Mouse (Mus musculus) hindbrain, embryonic 16.5 days (tissue): ENCODE results near the gene Dscam. TPM values are rescaled to one million over a fixed set of nuclear protein-coding genes. Genes with fewer than 3 reads are reported as not detected.

Source experiments
- ATAC-seq: fragments of 200-750 bp; cut with Nextera tagmentation; 2 replicates; pipeline ENCODE4 v1.8.0; 2017; ENCODE audit warnings: moderate TSS enrichment, moderate library complexity
- H3K27ac ChIP-seq: fragments of 300-500 bp; sonication (generic); 2 replicates; pipeline ENCODE4 v1.5.1; 2014; ENCODE audit warnings: low read depth, mild to moderate bottlenecking, control low read depth, low read length, moderate library complexity
- H3K27me3 ChIP-seq: fragments of 300-500 bp; sonication (generic); replicated peaks from 2 replicates; pipeline ENCODE4 v1.6.1; 2014; ENCODE audit warnings: low read length; ENCODE audit not compliant: control insufficient read depth, insufficient read depth
- H3K36me3 ChIP-seq: fragments of 300-500 bp; sonication (generic); 2 replicates; pipeline ENCODE4 v1.6.1; 2014; ENCODE audit warnings: mild to moderate bottlenecking, low read length, moderate library complexity, mixed read lengths; ENCODE audit not compliant: control insufficient read depth, insufficient read depth
- H3K4me1 ChIP-seq: fragments of 300-500 bp; sonication (generic); 2 replicates; pipeline ENCODE4 v1.6.1; 2014; ENCODE audit warnings: low read depth, low read length; ENCODE audit not compliant: control insufficient read depth, insufficient read depth
- H3K4me2 ChIP-seq: fragments of 300-500 bp; sonication (generic); 2 replicates; pipeline ENCODE4 v1.6.1; 2014; ENCODE audit warnings: mild to moderate bottlenecking, low read length, control low read depth, moderate library complexity
- H3K4me3 ChIP-seq: fragments of 300-500 bp; sonication (generic); 2 replicates; pipeline ENCODE4 v1.5.1; 2014; ENCODE audit warnings: mild to moderate bottlenecking, low read length, control low read depth, moderate library complexity
- H3K9ac ChIP-seq: fragments of 300-500 bp; sonication (generic); 2 replicates; pipeline ENCODE4 v1.6.1; 2014; ENCODE audit warnings: low read depth, mild to moderate bottlenecking, control low read depth, low read length, moderate library complexity
- H3K9me3 ChIP-seq: fragments of 300-500 bp; sonication (generic); 2 replicates; pipeline ENCODE4 v1.6.1; 2014; ENCODE audit warnings: mild to moderate bottlenecking, low read length, moderate library complexity; ENCODE audit not compliant: control insufficient read depth
- WGBS: fragments of 180-500 bp; shearing (Covaris S2); extraction: QIAGEN DNeasy Blood & Tissue Kit; methylation state at CpG from one replicate; pipeline ENCODE4 v1.1.7; 2014; 5-methylcytosine and 5-hydroxymethylcytosine counted together
- polyA plus RNA-seq: library from polyadenylated mRNA; unstranded; fragments of >200 nt; fragmentation: Nextera tagmentation; extraction: Ambion mirVana; gene quantifications from 2 replicates; pipeline ENCODE4 v1.2.1, GENCODE M21; 2015

The Dscam gene
- polyA plus RNA-seq, 1 experiment from 2014 or later: 13.1 TPM

DNA sequence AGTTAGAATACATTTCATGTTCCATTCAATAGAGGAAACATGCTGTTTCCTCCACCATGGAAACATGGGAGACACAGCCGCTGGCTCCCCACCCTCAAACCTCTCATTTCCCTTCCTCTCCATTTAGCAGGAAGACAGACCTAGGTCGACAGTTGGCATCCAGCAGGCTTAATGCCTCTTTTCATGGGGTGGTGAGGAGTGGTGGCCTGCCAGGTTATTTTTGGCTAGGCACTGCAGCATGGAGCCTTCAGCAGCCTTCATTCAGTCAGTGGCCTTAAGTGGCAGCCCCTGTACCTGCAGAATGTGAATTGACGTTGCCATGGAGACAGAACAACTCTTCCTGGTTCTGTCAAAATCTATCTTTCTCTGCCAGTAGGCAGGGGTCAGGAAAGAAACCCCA is 243.6 kb downstream of the Dscam start:
- Histone ChIP-seq H3K4me3 (no peak overlapping the region), H3K4me2 (no peak overlapping the region), H3K9me3 (no peaks in the 10 kb centered on the region), H3K27ac (peak overlapping the region; percentile 3; the same call in 1 of the 2 replicates), H3K36me3 (no peaks in the 10 kb centered on the region), H3K27me3 (no peaks in the 10 kb centered on the region), H3K9ac (no peak overlapping the region), H3K4me1 (peaks cover 6% of the 10 kb centered on the region)
- ATAC-seq: peak; percentile 92
- 26% methylated on average over 3 of the region's 3 CpGs for WGBS

GRCm38 (mm10) chr16:96923941-96924340 is 246.6 kb downstream of the Dscam start:
- Histone ChIP-seq H3K4me1 (peaks cover 25% of the 10 kb centered on the region), H3K27me3 (no peaks in the 10 kb centered on the region), H3K9me3 (no peaks in the 10 kb centered on the region), H3K4me2 (no peak overlapping the region), H3K36me3 (no peaks in the 10 kb centered on the region), H3K9ac (no peak overlapping the region), H3K27ac (no peak overlapping the region), H3K4me3 (no peak overlapping the region)
- ATAC-seq: no peak
- WGBS: 94% methylated on average over 4 of the region's 4 CpGs

DNA sequence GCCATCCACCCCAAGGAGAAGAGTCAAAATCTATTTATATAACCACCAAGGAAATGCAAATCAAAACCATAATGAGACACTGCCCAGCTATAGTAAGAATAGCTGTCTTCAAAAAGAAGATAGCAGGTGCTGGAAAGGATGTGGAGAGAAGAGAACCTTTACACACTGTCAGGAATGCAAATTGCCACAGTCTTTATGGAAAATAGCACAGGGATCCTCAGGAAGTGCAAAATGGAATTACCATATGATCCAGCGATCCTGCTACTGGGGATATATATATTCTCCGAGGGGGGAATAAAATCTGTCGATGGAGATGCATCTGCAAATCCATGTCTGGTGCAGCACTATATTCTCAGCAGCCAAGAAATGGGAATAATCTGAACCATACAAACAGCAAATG is 256.1 kb downstream of the Dscam start:
- Histone ChIP-seq H3K27me3 (no peaks in the 10 kb centered on the region), H3K9ac (no peak overlapping the region), H3K4me3 (no peak overlapping the region), H3K4me1 (peaks cover under 1% of the 10 kb centered on the region), H3K4me2 (no peak overlapping the region), H3K36me3 (no peaks in the 10 kb centered on the region), H3K9me3 (no peaks in the 10 kb centered on the region), H3K27ac (no peak overlapping the region)
- no peak for ATAC-seq
- 86% methylated on average over 3 of the region's 3 CpGs for WGBS

GRCm38 (mm10) chr16:96912836-96913235 is 257.7 kb downstream of the Dscam start:
- 0 out of 2 replicates have a peak overlapping the region, but pooled peaks have one; percentile 14 for H3K27ac ChIP-seq
- H3K9ac ChIP-seq: no peak overlapping the region
- H3K4me2 ChIP-seq: no peak overlapping the region
- no peaks in the 10 kb centered on the region for H3K36me3 ChIP-seq
- no peak for ATAC-seq
- H3K4me3 ChIP-seq: no peak overlapping the region
- H3K4me1 ChIP-seq: no peaks in the 10 kb centered on the region; the same call in none of the 2 replicates
- no peaks in the 10 kb centered on the region for H3K27me3 ChIP-seq
- 70% methylated on average over 7 of the region's 7 CpGs for WGBS
- no peaks in the 10 kb centered on the region for H3K9me3 ChIP-seq

- ATAC-seq: no peak
- H3K36me3 ChIP-seq: no peaks in the 10 kb centered on the region
- H3K4me2 ChIP-seq: no peak overlapping the region
- no peaks in the 10 kb centered on the region for H3K9me3 ChIP-seq
- no peak overlapping the region for H3K9ac ChIP-seq
- no peaks in the 10 kb centered on the region; the same call in none of the 2 replicates for H3K4me1 ChIP-seq
- H3K4me3 ChIP-seq: no peak overlapping the region
- 85% methylated on average over 2 of the region's 2 CpGs for WGBS
- no peaks in the 10 kb centered on the region for H3K27me3 ChIP-seq
- no peak overlapping the region for H3K27ac ChIP-seq
Measured at GRCm38 (mm10) chr16:96912103-96912502, 258.4 kb downstream of the Dscam start.

GRCm38 (mm10) chr16:96910405-96911164 is 260.0 kb downstream of the Dscam start:
- Histone ChIP-seq H3K4me2 (no peak overlapping the region), H3K27me3 (no peaks in the 10 kb centered on the region), H3K36me3 (no peaks in the 10 kb centered on the region), H3K9ac (no peak overlapping the region), H3K9me3 (no peaks in the 10 kb centered on the region), H3K4me3 (no peak overlapping the region), H3K27ac (no peak overlapping the region; the same call in 1 of the 2 replicates), H3K4me1 (no peaks in the 10 kb centered on the region; the same call in none of the 2 replicates)
- WGBS: 68% methylated on average over 4 of the region's 4 CpGs
- ATAC-seq: no peak

DNA sequence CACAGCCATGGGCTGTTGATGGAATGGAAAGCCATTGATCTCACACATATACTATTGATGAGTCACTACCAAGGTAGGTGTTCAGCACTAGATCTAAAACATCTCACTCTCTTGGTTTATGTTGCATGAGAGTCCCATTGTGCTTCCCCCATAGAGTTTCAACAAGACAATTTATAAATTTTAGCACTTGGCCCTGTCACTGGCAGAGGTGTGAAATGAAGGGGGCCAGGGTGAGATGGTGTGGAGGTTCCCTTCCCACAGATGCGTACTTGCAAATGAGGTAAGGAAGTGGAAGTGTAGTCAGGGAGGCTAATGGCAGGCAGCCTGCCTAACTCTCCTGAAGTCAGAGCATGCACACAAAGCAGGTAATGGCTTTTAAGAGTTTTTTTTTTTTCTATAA is 262.7 kb downstream of the Dscam start:
- no peaks in the 10 kb centered on the region for H3K36me3 ChIP-seq
- no peak overlapping the region for H3K4me3 ChIP-seq
- H3K4me1 ChIP-seq: no peaks in the 10 kb centered on the region; the same call in none of the 2 replicates
- H3K27me3 ChIP-seq: no peaks in the 10 kb centered on the region
- H3K4me2 ChIP-seq: no peak overlapping the region
- H3K9me3 ChIP-seq: no peaks in the 10 kb centered on the region
- 95% methylated on average over 1 of the region's 1 CpGs for WGBS
- H3K9ac ChIP-seq: no peak overlapping the region
- ATAC-seq: no peak
- no peak overlapping the region for H3K27ac ChIP-seq

GRCm38 (mm10) chr16:96907081-96907480 is 263.5 kb downstream of the Dscam start:
- H3K4me3 ChIP-seq: no peak overlapping the region
- no peaks in the 10 kb centered on the region for H3K9me3 ChIP-seq
- no peak overlapping the region for H3K9ac ChIP-seq
- H3K27me3 ChIP-seq: no peaks in the 10 kb centered on the region
- H3K27ac ChIP-seq: no peak overlapping the region
- no peak for ATAC-seq
- H3K4me1 ChIP-seq: no peaks in the 10 kb centered on the region; the same call in none of the 2 replicates
- H3K36me3 ChIP-seq: no peaks in the 10 kb centered on the region
- WGBS: 91% methylated on average over 1 of the region's 1 CpGs
- H3K4me2 ChIP-seq: no peak overlapping the region

GRCm38 (mm10) chr16:96906630-96907029 is 263.9 kb downstream of the Dscam start:
- Histone ChIP-seq H3K4me1 (no peaks in the 10 kb centered on the region; the same call in none of the 2 replicates), H3K9ac (no peak overlapping the region), H3K4me2 (no peak overlapping the region), H3K4me3 (no peak overlapping the region), H3K27me3 (no peaks in the 10 kb centered on the region), H3K9me3 (no peaks in the 10 kb centered on the region), H3K27ac (no peak overlapping the region), H3K36me3 (no peaks in the 10 kb centered on the region)
- WGBS: 93% methylated on average over 2 of the region's 2 CpGs
- ATAC-seq: no peak
